Mouse (Mus musculus) neutrophil, adult 5-6 weeks (primary cell): ENCODE measurements around the gene Ift88. TPM values are rescaled to one million over a fixed set of nuclear protein-coding genes. Genes with fewer than 3 reads are reported as not detected.
A peak's percentile ranks its signal among the peaks of the same experiment; 100 is the strongest.

Experiments
- ATAC-seq: fragments of 151-379, 151-347 bp; 2 replicates; pipeline ENCODE4 v1.8.0; 2017; ENCODE audit warnings: mild to moderate bottlenecking, moderate TSS enrichment; ENCODE audit not compliant: insufficient number of reproducible peaks, poor library complexity, low FRiP score, severe bottlenecking; ENCODE audit errors: extremely low read depth
- total RNA-seq: library from RNA; stranded (forward); fragments of 200-1000 nt; gene quantifications from 2 replicates; pipeline ENCODE4 v1.2.3, GENCODE M21; 2017

Ift88 gene
- total RNA-seq, 1 experiment from 2014 or later, result 5.8 TPM

GRCm38 (mm10) chr14:57527122-57527521, 103.3 kb downstream of the Ift88 start:
- no peak for ATAC-seq

- ATAC-seq, result no peak
Measured at GRCm38 (mm10) chr14:57527598-57527997, 103.7 kb downstream of the Ift88 start.

DNA sequence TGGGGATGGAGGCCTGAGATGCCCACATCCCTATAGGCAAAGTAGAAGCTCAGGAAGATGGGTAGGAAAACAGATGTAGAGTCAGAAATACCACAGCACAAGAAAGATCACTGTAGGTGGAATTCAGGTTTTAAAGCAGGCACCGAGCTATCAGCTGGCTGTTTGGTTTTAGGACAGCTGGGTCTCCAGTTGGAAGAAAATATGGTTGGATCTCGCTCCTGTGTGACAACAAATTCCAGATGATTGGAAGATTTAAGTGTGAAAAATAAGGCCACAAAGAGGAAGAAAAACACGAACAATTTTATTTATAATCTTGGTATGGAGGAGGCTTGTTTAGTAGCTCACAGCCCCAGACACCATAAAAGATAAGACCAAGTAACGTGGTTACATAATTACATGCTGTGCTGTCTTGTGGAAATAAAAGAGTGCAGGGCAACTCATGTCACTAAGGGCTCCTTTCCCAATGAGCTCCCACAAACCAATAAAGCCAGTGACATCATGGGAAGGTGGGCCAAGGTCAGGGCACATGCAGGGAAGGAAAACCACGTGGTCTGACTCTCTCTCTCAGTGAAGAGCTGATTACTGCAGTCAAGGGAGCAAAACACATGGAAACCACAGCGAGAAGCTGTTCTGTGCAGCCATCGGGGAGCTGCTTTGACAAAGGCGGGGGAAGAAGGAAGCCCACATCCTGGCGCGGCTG, 105.4 kb downstream of the Ift88 start:
- no peak for ATAC-seq

GRCm38 (mm10) chr14:57529786-57530515, 106.1 kb downstream of the Ift88 start:
- ATAC-seq, result no peak

GRCm38 (mm10) chr14:57532577-57532976, 108.7 kb downstream of the Ift88 start:
- no peak for ATAC-seq

GRCm38 (mm10) chr14:57533214-57533613, 109.4 kb downstream of the Ift88 start:
- no peak for ATAC-seq

DNA sequence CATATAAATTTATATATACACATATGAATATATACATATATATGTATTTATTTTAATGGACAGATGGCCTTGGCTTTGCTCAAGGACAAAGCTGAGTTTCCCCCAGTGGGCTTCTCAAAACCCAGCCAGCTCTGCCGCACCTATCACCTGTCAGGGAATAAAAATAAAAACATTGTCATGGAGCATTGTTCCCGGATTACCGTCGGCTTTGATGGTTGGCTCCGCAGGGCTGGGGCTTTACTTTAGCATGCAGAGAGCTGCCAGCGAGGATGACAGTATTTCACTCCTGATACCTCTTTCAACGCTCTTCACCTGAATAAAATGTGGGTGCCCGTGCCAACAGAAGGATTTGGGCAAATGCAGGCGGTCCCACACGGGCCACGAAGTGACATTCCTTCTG, 110.0 kb downstream of the Ift88 start:
- no peak for ATAC-seq

GRCm38 (mm10) chr14:57534346-57534745, 110.5 kb downstream of the Ift88 start:
- ATAC-seq, result no peak

GRCm38 (mm10) chr14:57534961-57535360, 111.1 kb downstream of the Ift88 start:
- no peak for ATAC-seq

GRCm38 (mm10) chr14:57535646-57536045, 111.8 kb downstream of the Ift88 start:
- ATAC-seq, result no peak

GRCm38 (mm10) chr14:57536820-57537219, 113.0 kb downstream of the Ift88 start:
- no peak for ATAC-seq

DNA sequence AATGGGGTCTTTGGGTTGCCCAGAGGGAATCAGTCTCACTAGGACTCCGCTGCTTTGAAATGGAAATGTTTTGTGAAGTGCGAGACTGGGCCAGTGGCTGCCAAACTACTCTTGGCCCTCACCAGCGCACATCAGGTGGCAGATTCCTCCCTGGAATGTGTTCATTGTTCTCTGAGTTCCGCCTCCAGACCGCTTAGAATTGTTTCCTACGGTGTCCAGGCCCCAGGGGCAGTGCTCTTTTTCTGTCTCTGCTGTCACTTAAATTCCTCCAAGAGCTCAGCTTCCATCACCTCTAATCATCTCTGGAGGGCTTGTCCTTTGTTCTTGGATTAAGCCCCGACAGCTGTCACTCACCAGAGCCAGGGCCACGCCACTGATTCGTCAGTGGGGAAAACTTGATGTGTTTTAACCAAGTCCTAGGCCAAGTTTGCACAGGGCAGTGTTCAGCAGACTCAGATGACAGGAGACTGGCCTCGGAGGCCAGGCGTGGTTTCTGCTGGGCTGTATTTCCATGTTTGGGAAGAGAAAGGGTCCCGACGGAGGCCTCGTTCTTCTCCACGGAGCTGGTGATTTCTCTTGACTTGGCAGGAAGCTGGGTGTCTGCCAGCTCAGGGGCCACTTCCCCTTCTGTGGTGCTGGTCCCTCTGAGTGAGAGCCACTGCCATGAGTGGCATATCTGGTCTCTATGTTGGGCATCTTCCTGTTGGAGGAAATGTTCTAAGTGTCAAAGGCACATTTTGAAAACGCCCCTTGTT, 113.6 kb downstream of the Ift88 start:
- peak; percentile 61; the same call in 1 of the 2 replicates for ATAC-seq

GRCm38 (mm10) chr14:57540683-57541082, 116.8 kb downstream of the Ift88 start:
- ATAC-seq, result no peak

- no peak for ATAC-seq
Measured at GRCm38 (mm10) chr14:57542231-57542630, 118.4 kb downstream of the Ift88 start.

- ATAC-seq, result no peak
Measured at GRCm38 (mm10) chr14:57543420-57544039, 119.7 kb downstream of the Ift88 start.

DNA sequence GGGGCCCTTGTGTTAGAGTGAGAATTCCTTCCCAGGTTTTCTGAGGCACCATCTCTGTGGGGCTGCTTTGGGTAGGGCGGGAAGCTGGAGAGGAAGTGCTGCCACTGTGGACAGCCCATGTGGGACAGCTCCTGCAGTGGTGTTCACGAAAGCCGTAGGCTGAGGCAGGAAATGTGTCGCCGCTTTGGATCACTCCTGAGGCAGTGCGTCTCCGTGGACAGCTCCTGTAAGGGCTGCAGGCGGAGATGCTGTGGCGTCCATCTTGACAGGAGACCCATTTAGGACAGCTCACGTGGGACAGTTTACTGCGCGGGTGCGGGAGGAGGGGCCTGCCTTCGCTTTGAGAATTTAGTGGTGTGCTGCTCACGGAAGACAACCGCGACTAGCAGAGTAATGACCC, 121.7 kb downstream of the Ift88 start:
- ATAC-seq, result no peak

DNA sequence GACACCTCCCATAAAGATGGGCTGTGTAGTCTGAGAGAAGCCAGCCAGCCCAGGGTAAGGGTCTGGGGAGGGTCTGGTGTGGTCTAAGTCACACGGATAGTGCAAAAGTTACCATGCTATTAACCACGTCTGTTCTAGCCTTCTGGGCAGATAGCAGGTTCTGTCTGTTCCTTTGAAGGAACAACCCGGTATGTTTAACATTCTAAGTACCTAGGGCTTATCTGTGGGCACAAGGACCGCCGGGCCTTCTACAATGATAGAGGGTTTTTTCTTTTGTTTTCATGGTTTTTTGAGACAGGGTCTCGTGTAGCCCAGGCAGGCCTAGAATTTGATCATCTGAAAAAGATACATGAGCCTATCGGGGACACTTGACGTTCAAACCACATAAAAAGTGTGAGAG, 122.3 kb downstream of the Ift88 start:
- no peak for ATAC-seq

DNA sequence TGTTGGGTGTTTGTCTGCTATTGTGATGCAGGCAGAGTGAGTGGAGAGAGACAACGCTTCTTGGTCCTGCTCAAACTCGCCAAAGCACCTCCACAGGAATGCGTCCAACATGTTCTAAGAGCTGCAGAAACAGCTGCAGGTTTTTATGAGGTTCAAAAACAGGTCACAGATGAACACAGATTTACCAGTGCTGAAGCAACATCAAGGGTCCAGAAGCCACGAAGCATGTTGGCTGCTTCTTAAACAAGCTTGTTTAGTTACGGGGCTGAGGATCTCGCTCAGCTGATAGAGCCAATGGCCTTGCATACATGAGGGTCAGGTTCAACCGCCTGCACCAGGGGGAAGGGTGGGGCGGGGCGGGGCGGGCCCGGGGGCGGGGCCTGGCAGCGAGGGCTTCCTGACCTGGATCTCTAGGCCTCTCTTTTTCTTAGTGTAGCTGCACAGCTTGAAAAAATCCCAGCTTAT, 122.7 kb downstream of the Ift88 start:
- ATAC-seq, result no peak

GRCm38 (mm10) chr14:57547062-57547461, 123.2 kb downstream of the Ift88 start:
- no peak for ATAC-seq
